Mouse (Mus musculus): ENCODE measurements around the gene Tsc22d1. TPM values are rescaled to one million over a fixed set of nuclear protein-coding genes. Genes with fewer than 3 reads are reported as not detected.

The Tsc22d1 gene
- total RNA-seq, 2 experiments from 2014 or later: 464 to 515 TPM

- intact Hi-C loops (cut with DNase I): no loop called here
- no peak for DNase-seq
Observed at GRCm38 (mm10) chr14:76478076-76478475, 63.3 kb downstream of the Tsc22d1 start.

GRCm38 (mm10) chr14:76478616-76479015, 63.9 kb downstream of the Tsc22d1 start:
- intact Hi-C loops (cut with DNase I): no loop called here
- no peak for DNase-seq

- peak; percentile 30 to 63 for DNase-seq
- intact Hi-C loops (cut with DNase I): loop anchor here (1.0 kb wide), 1 partner anchor 531 kb away; no protein-coding TSS in a partner anchor
Observed at GRCm38 (mm10) chr14:76479867-76480266, 65.1 kb downstream of the Tsc22d1 start.

GRCm38 (mm10) chr14:76480507-76480906, 65.7 kb downstream of the Tsc22d1 start:
- DNase-seq: no peak
- intact Hi-C loops (cut with DNase I): loop anchor here (1.0 kb wide), 1 partner anchor 531 kb away; no protein-coding TSS in a partner anchor

- intact Hi-C loops (cut with DNase I): no loop called here
- DNase-seq: no peak
Observed at GRCm38 (mm10) chr14:76483701-76484100, 68.9 kb downstream of the Tsc22d1 start.

- DNase-seq: no peak
- intact Hi-C loops (cut with DNase I): no loop called here
Observed at GRCm38 (mm10) chr14:76487609-76488008, 72.8 kb downstream of the Tsc22d1 start.

- no peak for DNase-seq
- intact Hi-C loops (cut with DNase I): no loop called here
Observed at GRCm38 (mm10) chr14:76488101-76489044, 73.6 kb downstream of the Tsc22d1 start.

- intact Hi-C loops (cut with DNase I): no loop called here
- no peak for DNase-seq
Observed at GRCm38 (mm10) chr14:76489128-76489527, 74.4 kb downstream of the Tsc22d1 start.

GRCm38 (mm10) chr14:76495022-76495421, 80.3 kb downstream of the Tsc22d1 start:
- intact Hi-C loops (cut with DNase I): no loop called here
- no peak for DNase-seq

GRCm38 (mm10) chr14:76497187-76497586, 82.4 kb downstream of the Tsc22d1 start:
- intact Hi-C loops (cut with DNase I): no loop called here
- no peak for DNase-seq

- DNase-seq: no peak
- intact Hi-C loops (cut with DNase I): no loop called here
Observed at GRCm38 (mm10) chr14:76498210-76498609, 83.4 kb downstream of the Tsc22d1 start.

GRCm38 (mm10) chr14:76499492-76499891, 84.7 kb downstream of the Tsc22d1 start:
- DNase-seq: no peak

GRCm38 (mm10) chr14:76500036-76500435, 85.3 kb downstream of the Tsc22d1 start:
- intact Hi-C loops (cut with DNase I): no loop called here

More at GRCm38 (mm10) chr14:76499492-76499891, 84.7 kb downstream of the Tsc22d1 start:
- intact Hi-C loops (cut with DNase I): no loop called here

GRCm38 (mm10) chr14:76503231-76503851, 88.6 kb downstream of the Tsc22d1 start:
- DNase-seq: peak in 1 of 2 experiments; percentile 13
- intact Hi-C loops (cut with DNase I): no loop called here

More at GRCm38 (mm10) chr14:76500036-76500435, 85.3 kb downstream of the Tsc22d1 start:
- no peak for DNase-seq

GRCm38 (mm10) chr14:76504121-76504737, 89.5 kb downstream of the Tsc22d1 start:
- peak; percentile 97 for DNase-seq
- intact Hi-C loops (cut with DNase I): loop anchor here (1.0 to 2.0 kb wide), 7 partner anchors 107 to 372 kb away; no protein-coding TSS in a partner anchor

GRCm38 (mm10) chr14:76505101-76505438, 90.3 kb downstream of the Tsc22d1 start:
- no peak for DNase-seq
- intact Hi-C loops (cut with DNase I): loop anchor here (2.0 to 5.0 kb wide), 8 partner anchors 52 to 314 kb away; partner anchors contain the start of gene Serp2

- peak; percentile 90 to 92 for DNase-seq
- intact Hi-C loops (cut with DNase I): loop anchor here (2.0 to 5.0 kb wide), 8 partner anchors 52 to 313 kb away; partner anchors contain the start of gene Serp2
Observed at GRCm38 (mm10) chr14:76505439-76506220, 90.9 kb downstream of the Tsc22d1 start.

GRCm38 (mm10) chr14:76506425-76507205, 91.9 kb downstream of the Tsc22d1 start:
- DNase-seq: peak; percentile 33 to 38
- intact Hi-C loops (cut with DNase I): loop anchor here (5.0 kb wide), 4 partner anchors 51 to 296 kb away; partner anchors contain the start of gene Serp2

GRCm38 (mm10) chr14:76507357-76507756, 92.6 kb downstream of the Tsc22d1 start:
- DNase-seq: no peak
- intact Hi-C loops (cut with DNase I): loop anchor here (5.0 kb wide), 4 partner anchors 50 to 295 kb away; partner anchors contain the start of gene Serp2

Measured in heart, postnatal 14 days (tissue).